19 mouse cellular contexts compared by ENCODE assay signal in the genomic region with DNA sequence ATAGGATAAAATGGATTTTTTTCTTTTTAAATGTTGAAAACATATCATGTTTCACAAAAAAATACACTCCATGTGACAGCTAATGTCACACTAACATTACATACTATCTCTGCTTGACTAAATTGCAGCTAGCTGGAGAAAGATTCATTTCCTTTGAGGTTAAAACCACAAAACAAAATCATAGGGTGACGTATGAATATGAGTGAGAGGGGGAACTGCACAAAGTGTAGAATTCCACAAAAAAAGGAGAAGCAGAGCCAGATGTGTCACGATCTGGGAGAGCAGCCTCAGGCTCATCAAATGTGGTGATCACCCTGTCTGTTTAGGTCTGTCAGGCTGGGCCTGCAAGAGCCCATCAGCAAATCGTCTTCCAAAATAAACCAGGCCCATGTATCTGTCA.
DNase-seq lines count a peak whose midpoint lies in the region; ATAC-seq and TF ChIP-seq lines count a peak whose summit lies in the region.
"Had no signal": no experiment of that assay in that cellular context is flagged by ENCODE, and none has a peak within 500 bp of the region (broad histone marks: within the 10 kb centered on the region; RNA-seq: fewer than 3 reads in every experiment).

No protein-coding gene starts in this region.

- ATAC-seq in intestine, embryonic 14.5 days (replicated peaks; ENCODE audit: low FRiP score, low TSS enrichment, low read depth) = no peak
- ATAC-seq in intestine, postnatal 0 days = no peak
- ATAC-seq in intestine, embryonic 16.5 days = peak; percentile 40; the same call in 1 of the 2 replicates

- H3K4me1 ChIP-seq in intestine, embryonic 14.5 days (replicated peaks; ENCODE audit: control insufficient read depth, insufficient read depth, low read length) = no peaks in the 10 kb centered on the region
- H3K4me1 ChIP-seq in intestine, postnatal 0 days (replicated peaks; ENCODE audit: control insufficient read depth, insufficient read depth, low read length) = no peaks in the 10 kb centered on the region
- H3K4me1 ChIP-seq in intestine, embryonic 16.5 days (ENCODE audit: control insufficient read depth, insufficient read depth, low read length) = no peaks in the 10 kb centered on the region
- H3K4me1 ChIP-seq: embryonic facial prominence, embryonic 12.5 days; hindbrain, embryonic 13.5 days; lung, embryonic 15.5 days; stomach, embryonic 15.5 days had no signal

- no peaks in the 10 kb centered on the region for H3K27me3 ChIP-seq in intestine, embryonic 14.5 days (replicated peaks; ENCODE audit: control insufficient read depth, insufficient read depth, low read length)
- no peaks in the 10 kb centered on the region for H3K27me3 ChIP-seq in intestine, postnatal 0 days (replicated peaks; ENCODE audit: control insufficient read depth, insufficient read depth, low read length)
- no peaks in the 10 kb centered on the region for H3K27me3 ChIP-seq in intestine, embryonic 16.5 days (replicated peaks; ENCODE audit: control insufficient read depth, insufficient read depth, low read length)
- H3K27me3 ChIP-seq: embryonic facial prominence, embryonic 12.5 days; forebrain, embryonic 12.5 days; hindbrain, embryonic 13.5 days; lung, embryonic 15.5 days; stomach, embryonic 15.5 days had no signal

- H3K4me3 ChIP-seq in intestine, embryonic 14.5 days (ENCODE audit: low read depth, low read length) = no peak overlapping the region
- no peak overlapping the region for H3K4me3 ChIP-seq in intestine, postnatal 0 days (ENCODE audit: low read depth, low read length)
- no peak overlapping the region for H3K4me3 ChIP-seq in intestine, embryonic 16.5 days (ENCODE audit: low read length)
- H3K4me3 ChIP-seq: embryonic facial prominence, embryonic 12.5 days; forebrain, embryonic 12.5 days; hindbrain, embryonic 13.5 days; lung, embryonic 15.5 days; midbrain, embryonic 10.5 days; stomach, embryonic 15.5 days had no signal

- no peaks in the 10 kb centered on the region for H3K9me3 ChIP-seq in intestine, embryonic 14.5 days (ENCODE audit: control insufficient read depth, low read length)
- H3K9me3 ChIP-seq in intestine, postnatal 0 days (ENCODE audit: control insufficient read depth) = no peaks in the 10 kb centered on the region
- no peaks in the 10 kb centered on the region for H3K9me3 ChIP-seq in intestine, embryonic 16.5 days (ENCODE audit: control insufficient read depth, low read length)
- H3K9me3 ChIP-seq: embryonic facial prominence, embryonic 12.5 days; forebrain, embryonic 12.5 days; hindbrain, embryonic 13.5 days; lung, embryonic 15.5 days; midbrain, embryonic 10.5 days; stomach, embryonic 15.5 days had no signal

- no peaks in the 10 kb centered on the region for H3K36me3 ChIP-seq in intestine, embryonic 14.5 days (ENCODE audit: control insufficient read depth, insufficient read depth, low read length)
- H3K36me3 ChIP-seq in intestine, postnatal 0 days (ENCODE audit: control insufficient read depth, insufficient read depth) = no peaks in the 10 kb centered on the region
- no peaks in the 10 kb centered on the region for H3K36me3 ChIP-seq in intestine, embryonic 16.5 days (ENCODE audit: control insufficient read depth, insufficient read depth, low read length)
- H3K36me3 ChIP-seq: embryonic facial prominence, embryonic 12.5 days; forebrain, embryonic 12.5 days; hindbrain, embryonic 13.5 days; lung, embryonic 15.5 days; midbrain, embryonic 10.5 days; stomach, embryonic 15.5 days had no signal

- 0 out of 2 replicates have a peak overlapping the region, but pooled peaks have one; percentile 14 for H3K27ac ChIP-seq in intestine, embryonic 14.5 days (ENCODE audit: low read depth)
- no peak overlapping the region for H3K27ac ChIP-seq in intestine, postnatal 0 days (ENCODE audit: low read depth, low read length)
- no peak overlapping the region for H3K27ac ChIP-seq in intestine, embryonic 16.5 days (ENCODE audit: low read length)
- H3K27ac ChIP-seq: embryonic facial prominence, embryonic 12.5 days; forebrain, embryonic 12.5 days; hindbrain, embryonic 13.5 days; liver, embryonic 14.5 days; lung, embryonic 15.5 days; macrophage; midbrain, embryonic 10.5 days; stomach, embryonic 15.5 days had no signal

- DNase-seq in intestine, embryonic 14.5 days (ENCODE audit: low spot score) = no peak
- DNase-seq in 416B (ENCODE audit: low read depth) (peak; percentile 61), NIH3T3 (ENCODE audit: low read depth) (peak; percentile 34)
- no peak for DNase-seq in cerebellum, postnatal 10 days
- DNase-seq in yolk sac, embryonic 10.5 days (ENCODE audit: low spot score) = no peak
- DNase-seq: cerebellum, adult 18-20 months; kidney, adult 18-20 months; right cerebral cortex, postnatal 25 days; thymus, adult 2 months had no signal

- no peak overlapping the region for H3K9ac ChIP-seq in intestine, embryonic 14.5 days (ENCODE audit: low read length)
- H3K9ac ChIP-seq in intestine, postnatal 0 days (ENCODE audit: low read depth, low read length) = no peak overlapping the region
- no peak overlapping the region for H3K9ac ChIP-seq in intestine, embryonic 16.5 days (ENCODE audit: low read depth, low read length)
- H3K9ac ChIP-seq: embryonic facial prominence, embryonic 12.5 days; forebrain, embryonic 12.5 days; hindbrain, embryonic 13.5 days; liver, embryonic 14.5 days; lung, embryonic 15.5 days; stomach, embryonic 15.5 days had no signal

- WGBS in intestine, embryonic 14.5 days = 41% methylated on average over 3 of the region's 3 CpGs
- WGBS in intestine, postnatal 0 days = 55% methylated on average over 3 of the region's 3 CpGs
- 38% methylated on average over 3 of the region's 3 CpGs for WGBS in intestine, embryonic 16.5 days

- TF ChIP-seq CTCF in intestine, postnatal 0 days (IDR thresholded peaks at IDR 0.05; ENCODE audit: low read depth) = no peak

- no peak overlapping the region for H3K4me2 ChIP-seq in intestine, embryonic 14.5 days (ENCODE audit: low read length)
- no peak overlapping the region for H3K4me2 ChIP-seq in intestine, postnatal 0 days (replicated peaks; ENCODE audit: low read depth)
- no peak overlapping the region for H3K4me2 ChIP-seq in intestine, embryonic 16.5 days (ENCODE audit: low read depth, low read length)
- H3K4me2 ChIP-seq: embryonic facial prominence, embryonic 12.5 days; forebrain, embryonic 12.5 days; hindbrain, embryonic 13.5 days; lung, embryonic 15.5 days; stomach, embryonic 15.5 days had no signal

Comparison
In these comparisons a context has a peak if more than half of its experiments do, and no peak if none do; other contexts are left out.
1. DNase-seq: peak in 416B (single experiment) and NIH3T3 (single experiment); none in intestine, embryonic 14.5 days (single experiment), cerebellum, postnatal 10 days (0 of 2) and yolk sac, embryonic 10.5 days (single experiment).